Mouse (Mus musculus) lung, embryonic 14.5 days (tissue): Measurements from ENCODE around the gene Amh. TPM values are rescaled to one million over a fixed set of nuclear protein-coding genes. Genes with fewer than 3 reads are reported as not detected.

ENCODE experiments used
- ATAC-seq: fragments of 200-750 bp; cut with Nextera tagmentation; 2 replicates; pipeline ENCODE4 v1.8.0; 2017; ENCODE audit warnings: mild to moderate bottlenecking, moderate TSS enrichment, moderate library complexity; ENCODE audit not compliant: insufficient read depth
- DNase-seq: peaks from one replicate; pipeline ENCODE4 v3.0.0-alpha.2; 2015
- H3K27ac ChIP-seq: fragments of 300-500 bp; sonication (generic); 2 replicates; pipeline ENCODE4 v1.5.1; 2014; ENCODE audit warnings: low read depth, mild to moderate bottlenecking, moderate library complexity
- H3K27me3 ChIP-seq: fragments of 300-500 bp; sonication (generic); 2 replicates; pipeline ENCODE4 v1.6.1; 2014; ENCODE audit warnings: low read length, control low read depth; ENCODE audit not compliant: insufficient read depth
- H3K36me3 ChIP-seq: fragments of 300-500 bp; sonication (generic); 2 replicates; pipeline ENCODE4 v1.6.1; 2014; ENCODE audit warnings: control low read depth; ENCODE audit not compliant: insufficient read depth
- H3K4me1 ChIP-seq: fragments of 300-500 bp; sonication (generic); 2 replicates; pipeline ENCODE4 v1.6.1; 2014; ENCODE audit warnings: antibody characterized with exemption, control low read depth; ENCODE audit not compliant: insufficient read depth
- H3K4me2 ChIP-seq: fragments of 300-500 bp; sonication (generic); 2 replicates; pipeline ENCODE4 v1.6.1; 2014; ENCODE audit warnings: mild to moderate bottlenecking
- H3K4me3 ChIP-seq: fragments of 300-500 bp; sonication (generic); 2 replicates; pipeline ENCODE4 v1.5.1; 2014; ENCODE audit warnings: low read depth, low read length
- H3K9ac ChIP-seq: fragments of 300-500 bp; sonication (generic); 2 replicates; pipeline ENCODE4 v1.6.1; 2014
- H3K9me3 ChIP-seq: fragments of 300-500 bp; sonication (generic); 2 replicates; pipeline ENCODE4 v1.6.1; 2016; ENCODE audit warnings: low read depth, low read length, control low read depth
- CTCF ChIP-seq: IDR thresholded peaks from 2 replicates; pipeline ENCODE4 v1.5.1; 2016; ENCODE audit warnings: antibody characterized with exemption, low read depth
- WGBS: fragments of 180-500 bp; shearing (Covaris S2); extraction: QIAGEN DNeasy Blood & Tissue Kit; methylation state at CpG from one replicate; pipeline ENCODE4 v1.1.7; 2014; 5-methylcytosine and 5-hydroxymethylcytosine counted together
- polyA plus RNA-seq: library from polyadenylated mRNA; unstranded; fragments of >200 nt; fragmentation: Nextera tagmentation; extraction: Ambion mirVana; gene quantifications from 2 replicates; pipeline ENCODE4 v1.2.1, GENCODE M21; 2014

Gene Amh
- polyA plus RNA-seq, 1 experiment from 2014 or later = 0.14 TPM

DNA sequence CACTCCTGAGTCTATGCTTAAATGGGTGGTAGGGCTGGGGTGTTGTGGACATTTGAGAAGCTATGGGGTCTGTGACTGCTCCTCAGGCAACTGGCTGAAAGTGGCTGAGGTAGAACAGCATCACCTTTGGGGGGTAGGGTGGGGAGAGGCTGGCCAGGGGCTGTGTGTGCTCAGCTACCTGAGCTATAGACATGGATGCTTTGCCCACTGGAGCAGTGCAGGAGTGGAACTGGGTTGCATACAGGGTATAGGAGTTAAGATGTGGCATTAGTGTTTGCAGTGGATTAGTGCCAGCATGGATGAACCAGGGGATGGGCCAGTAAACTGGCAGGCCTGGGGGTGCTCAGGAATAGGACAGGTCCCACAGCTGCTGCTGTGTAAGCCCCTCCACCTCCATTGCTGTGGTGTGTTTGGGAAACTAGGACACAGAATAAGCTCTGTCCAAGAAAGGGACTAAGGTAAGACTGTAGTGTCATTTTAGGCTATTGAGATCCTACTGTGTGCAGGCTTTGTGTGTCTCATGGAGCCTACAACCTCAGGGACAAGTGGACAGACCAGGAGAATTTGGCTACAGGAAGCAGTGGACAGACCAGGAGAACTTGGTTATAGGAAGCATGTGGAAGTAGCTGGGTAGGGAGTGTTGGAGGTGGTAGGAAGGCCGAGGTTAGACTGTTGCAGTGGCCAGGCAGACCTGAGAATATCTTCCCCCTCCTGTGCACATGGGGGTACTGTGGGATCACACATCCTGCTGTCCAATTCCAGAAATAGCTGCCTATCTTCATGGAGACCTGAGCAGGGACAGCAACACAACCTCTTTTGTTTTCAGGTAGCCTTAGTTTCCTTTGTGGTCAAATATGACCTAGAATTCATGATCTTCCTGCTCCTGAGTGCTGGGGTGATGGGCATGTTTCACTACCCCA, 24.6 kb downstream of the Amh start:
- no peak for TF ChIP-seq CTCF
- Histone ChIP-seq H3K27me3 (peaks cover 14% of the 10 kb centered on the region), H3K27ac (no peak overlapping the region), H3K9ac (no peak overlapping the region), H3K4me1 (no peaks in the 10 kb centered on the region), H3K36me3 (peaks cover 24% of the 10 kb centered on the region), H3K4me3 (no peak overlapping the region), H3K4me2 (no peak overlapping the region), H3K9me3 (no peaks in the 10 kb centered on the region)
- ATAC-seq (no peak), DNase-seq (no peak)
- WGBS = 61% methylated on average over 1 of the region's 1 CpGs

DNA sequence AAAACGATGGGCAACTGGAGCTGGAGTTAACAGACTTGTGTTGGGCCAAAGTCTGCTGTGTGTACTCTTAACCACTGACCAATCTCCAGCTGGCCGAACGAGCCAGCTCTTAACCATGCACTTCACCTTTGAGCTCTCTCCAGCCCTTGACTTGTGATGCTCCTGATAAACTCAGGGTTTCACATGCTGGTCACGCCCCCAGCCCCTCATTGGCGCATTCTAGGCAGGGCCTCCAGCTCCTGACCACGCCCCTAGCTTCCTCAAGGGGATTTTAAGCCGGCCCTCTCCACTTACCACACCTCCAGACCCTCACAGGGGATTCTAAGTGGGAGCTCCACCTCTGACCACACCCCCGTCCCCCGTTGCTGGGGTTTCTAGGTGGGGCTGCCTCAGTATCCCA, 26.1 kb downstream of the Amh start:
- ATAC-seq = 0 out of 2 replicates have a peak, but pooled peaks have one; percentile 2
- Histone ChIP-seq H3K4me1 (no peaks in the 10 kb centered on the region), H3K27me3 (peaks cover 29% of the 10 kb centered on the region), H3K9me3 (no peaks in the 10 kb centered on the region), H3K4me3 (no peak overlapping the region), H3K4me2 (no peak overlapping the region), H3K36me3 (peaks cover 24% of the 10 kb centered on the region), H3K27ac (no peak overlapping the region), H3K9ac (no peak overlapping the region)
- TF ChIP-seq CTCF = no peak
- peak; percentile 78 for DNase-seq
- WGBS = 4% methylated on average over 9 of the region's 9 CpGs

DNA sequence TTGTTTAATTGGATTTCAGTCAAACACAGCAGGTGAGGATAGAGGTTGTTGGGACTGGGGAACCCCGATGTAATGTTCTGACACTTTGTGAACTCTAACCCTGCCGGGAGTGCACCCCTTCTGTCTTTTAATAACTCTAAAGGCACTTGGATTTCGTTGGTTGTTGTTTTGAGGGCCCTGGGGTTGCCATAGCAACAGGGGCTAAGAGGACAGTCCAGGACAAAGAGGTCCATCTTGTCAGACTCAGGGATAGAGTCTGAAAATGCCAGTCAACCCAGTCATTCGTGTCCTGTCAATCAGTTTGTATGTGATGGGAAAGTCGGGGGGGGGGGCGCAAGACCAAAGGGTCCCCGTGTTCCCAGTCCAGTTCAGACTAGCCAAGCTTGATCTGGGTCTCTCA, 27.8 kb downstream of the Amh start:
- Histone ChIP-seq H3K9me3 (no peaks in the 10 kb centered on the region), H3K4me3 (no peak overlapping the region), H3K4me2 (no peak overlapping the region), H3K9ac (no peak overlapping the region), H3K4me1 (no peaks in the 10 kb centered on the region), H3K27ac (no peak overlapping the region), H3K36me3 (peaks cover 24% of the 10 kb centered on the region), H3K27me3 (peaks cover 42% of the 10 kb centered on the region)
- 59% methylated on average over 7 of the region's 7 CpGs for WGBS
- ATAC-seq = no peak
- no peak for DNase-seq
- TF ChIP-seq CTCF = no peak

DNA sequence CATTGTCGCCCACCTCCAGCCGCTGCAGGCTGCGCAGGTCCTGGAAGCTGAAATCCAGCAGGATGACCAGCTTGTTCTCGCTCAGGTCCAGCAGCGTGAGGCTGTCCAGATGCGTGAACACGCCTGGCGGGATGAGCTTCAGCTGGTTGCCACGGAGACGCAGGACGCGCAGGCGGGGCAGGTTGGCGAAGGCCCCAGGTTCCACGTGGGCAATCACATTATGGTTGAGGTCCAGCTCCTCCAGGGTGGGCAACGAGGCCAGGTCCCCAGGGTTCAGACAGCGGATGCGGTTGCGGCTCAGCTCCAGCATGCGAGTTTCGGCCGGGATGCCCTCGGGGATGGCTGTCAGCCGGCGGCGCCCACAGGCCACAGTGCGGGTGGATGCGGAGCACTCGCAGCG, 30.6 kb downstream of the Amh start:
- H3K27me3 ChIP-seq = peaks cover 42% of the 10 kb centered on the region
- H3K4me1 ChIP-seq = no peaks in the 10 kb centered on the region
- H3K36me3 ChIP-seq = peaks cover under 1% of the 10 kb centered on the region
- DNase-seq (no peak), ATAC-seq (no peak)
- 47% methylated on average over 30 of the region's 30 CpGs for WGBS
- no peak for TF ChIP-seq CTCF
- no peaks in the 10 kb centered on the region for H3K9me3 ChIP-seq
- H3K27ac ChIP-seq = no peak overlapping the region
- H3K9ac ChIP-seq = no peak overlapping the region
- no peak overlapping the region for H3K4me3 ChIP-seq
- H3K4me2 ChIP-seq = no peak overlapping the region

DNA sequence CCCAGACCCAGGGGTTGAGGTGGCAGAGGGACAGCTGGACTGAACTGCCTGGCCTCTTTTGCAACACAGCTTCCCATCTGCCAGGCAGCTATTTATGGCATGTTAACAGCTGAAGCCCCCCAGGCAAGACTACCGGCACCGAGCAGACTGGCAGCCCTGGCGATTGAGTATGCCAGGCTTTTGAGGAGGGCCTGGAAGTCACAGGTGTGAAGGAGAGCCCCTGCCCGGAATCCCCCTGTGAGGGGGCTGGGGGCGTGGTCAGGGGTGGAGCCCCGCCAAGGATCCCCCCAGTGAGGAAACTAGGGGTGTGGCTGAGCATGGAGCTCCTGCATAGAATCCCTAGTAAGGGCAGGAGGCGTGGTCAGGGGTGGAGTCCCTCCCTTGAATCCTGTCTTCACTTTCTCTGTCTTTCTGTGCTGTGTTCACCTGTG, 31.9 kb downstream of the Amh start:
- no peaks in the 10 kb centered on the region for H3K36me3 ChIP-seq
- H3K4me1 ChIP-seq = no peaks in the 10 kb centered on the region
- H3K27me3 ChIP-seq = peaks cover 44% of the 10 kb centered on the region
- no peak for TF ChIP-seq CTCF
- no peak overlapping the region for H3K27ac ChIP-seq
- H3K4me3 ChIP-seq = no peak overlapping the region
- no peak for ATAC-seq
- no peak overlapping the region for H3K9ac ChIP-seq
- WGBS = 48% methylated on average over 7 of the region's 7 CpGs
- H3K9me3 ChIP-seq = no peaks in the 10 kb centered on the region
- no peak for DNase-seq
- H3K4me2 ChIP-seq = no peak overlapping the region

DNA sequence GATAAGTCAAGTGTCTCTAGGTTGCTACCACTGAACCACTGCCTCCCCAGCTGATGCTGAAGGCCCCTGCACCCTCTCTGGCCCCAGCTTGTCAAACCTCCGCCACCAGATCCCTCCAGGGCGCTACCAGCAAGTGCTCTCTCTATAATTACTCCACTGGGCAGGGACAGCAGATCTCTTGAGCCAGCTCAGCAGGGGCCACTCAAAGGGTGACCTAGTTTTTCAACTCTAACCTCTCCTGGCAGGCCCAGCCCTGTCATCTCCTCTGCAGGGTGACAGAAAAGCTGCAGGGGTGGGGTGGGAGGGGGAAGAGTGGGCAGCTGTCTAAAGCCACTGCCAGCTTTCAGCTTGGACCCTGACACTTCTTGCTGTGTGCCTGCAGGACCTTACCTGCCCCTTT, 32.8 kb downstream of the Amh start:
- Histone ChIP-seq H3K9ac (no peak overlapping the region), H3K4me2 (no peak overlapping the region), H3K9me3 (no peaks in the 10 kb centered on the region), H3K4me3 (no peak overlapping the region), H3K36me3 (no peaks in the 10 kb centered on the region), H3K27ac (no peak overlapping the region), H3K27me3 (peaks cover 53% of the 10 kb centered on the region), H3K4me1 (no peaks in the 10 kb centered on the region)
- TF ChIP-seq CTCF = no peak
- ATAC-seq (no peak), DNase-seq (no peak)
- WGBS = 14% methylated on average over 2 of the region's 2 CpGs

DNA sequence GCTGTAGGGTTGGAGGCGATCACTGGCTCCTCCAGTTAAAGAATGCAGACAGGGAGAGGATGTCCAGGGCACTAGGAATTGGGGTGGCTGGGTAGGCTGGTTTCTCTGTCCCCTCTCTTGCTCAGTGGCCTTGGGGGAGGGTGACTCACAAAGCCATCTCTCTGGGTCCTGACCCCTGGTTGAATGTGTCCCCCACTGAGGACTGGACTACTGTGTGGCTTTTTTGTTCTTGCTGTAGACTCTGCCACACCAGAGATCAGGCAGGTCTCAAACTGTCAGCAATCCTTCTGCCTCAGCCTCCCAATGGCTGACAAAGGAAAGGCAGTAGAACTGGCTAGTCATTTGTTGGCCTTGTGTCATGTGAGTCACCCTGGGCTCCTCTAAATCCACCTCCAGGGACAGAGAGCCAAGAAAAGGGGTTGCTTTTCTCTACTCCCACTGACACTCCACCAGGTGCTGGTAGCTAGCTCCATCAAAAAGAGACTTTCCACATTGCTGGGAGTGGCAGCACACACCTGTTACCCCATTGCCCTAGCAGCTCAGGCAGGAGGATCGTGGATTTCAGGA, 33.4 kb downstream of the Amh start:
- no peaks in the 10 kb centered on the region for H3K9me3 ChIP-seq
- H3K4me2 ChIP-seq = no peak overlapping the region
- ATAC-seq = no peak
- 61% methylated on average over 2 of the region's 2 CpGs for WGBS
- no peaks in the 10 kb centered on the region for H3K36me3 ChIP-seq
- no peak overlapping the region for H3K9ac ChIP-seq
- H3K27ac ChIP-seq = no peak overlapping the region
- no peak for TF ChIP-seq CTCF
- no peaks in the 10 kb centered on the region for H3K4me1 ChIP-seq
- no peak overlapping the region for H3K4me3 ChIP-seq
- peaks cover 57% of the 10 kb centered on the region for H3K27me3 ChIP-seq
- DNase-seq = no peak
